Mouse (Mus musculus) layer of hippocampus, adult 6 months (tissue): Measurements from ENCODE around the gene Cfap157. TPM values are rescaled to one million over a fixed set of nuclear protein-coding genes. Genes with fewer than 3 reads are reported as not detected.

Source experiments
- long read RNA-seq, 2 experiments: library from polyadenylated mRNA; unstranded; transcript quantifications; one replicate each; pipeline ENCODE4 v2.0.0; 2019 to 2020
- polyA plus RNA-seq: library from polyadenylated mRNA; unstranded; fragments of <200 nt; fragmentation: Nextera tagmentation; gene quantifications from 2 replicates; pipeline ENCODE4 v1.2.3, GENCODE M21; 2021

Gene Cfap157
- polyA plus RNA-seq = 0.60 and 1.1 TPM in 2 replicates
- long read RNA-seq, experiment 1 = 0 reads
- long read RNA-seq, experiment 2, partial matches to known transcripts = 0 of 1 reads
- long read RNA-seq, experiment 2, other reads (novel, unspliced or antisense) = 1 of 1 reads

GRCm38 (mm10) chr2:32784048-32784681 is at the start of gene Cfap157:
Cfap157 (minus strand) TSS chr2:32784428.

GRCm38 (mm10) chr2:32775359-32776074 is 8.7 kb downstream of the Cfap157 start, which contains the start of the genes Ttc16 and Ptrh1:
Ttc16 (minus strand) TSS chr2:32775633.
Ptrh1 (plus strand) TSS chr2:32775786.

DNA sequence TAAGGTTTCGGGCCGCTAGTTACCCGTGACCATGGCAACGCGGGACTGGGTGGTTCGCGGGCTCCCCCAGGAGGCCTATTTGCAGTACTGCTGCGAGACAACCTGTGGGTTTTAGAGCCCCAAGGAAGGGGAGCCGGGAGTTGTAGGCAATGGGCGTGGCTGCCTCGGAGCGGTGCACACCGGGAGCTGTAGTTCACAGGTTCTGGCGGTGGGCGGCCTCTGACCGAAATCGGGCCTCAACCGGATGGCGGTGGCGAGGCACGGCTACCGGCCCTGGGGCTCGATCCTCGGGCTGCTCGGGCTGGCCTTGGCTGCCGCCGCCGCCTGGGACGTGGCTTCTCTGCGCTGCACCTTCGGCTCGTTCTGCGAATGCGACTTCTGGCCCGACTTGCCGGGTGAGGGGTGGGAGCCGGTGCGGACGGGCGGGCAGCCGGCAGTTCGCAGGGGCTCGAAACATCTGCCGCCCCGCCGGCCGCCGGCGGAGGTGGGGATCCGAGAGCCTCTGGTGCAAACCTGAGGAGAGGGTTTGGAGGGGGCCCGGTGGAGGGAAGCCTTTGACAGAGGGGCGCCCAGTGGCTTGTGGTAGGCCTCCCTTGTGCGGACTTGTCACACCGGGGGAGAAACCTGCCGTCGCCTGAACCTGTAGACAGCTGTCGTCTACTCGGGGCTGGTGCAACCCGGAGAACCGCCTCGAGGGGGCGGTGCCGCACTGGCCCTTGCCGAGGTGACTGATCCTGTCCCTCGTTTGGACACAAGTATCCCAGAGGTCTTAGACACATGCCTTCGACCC is 27.0 kb downstream of the Cfap157 start, which contains the start of gene Tor2a:
TSS of gene Tor2a (plus strand) at position 179 of the 790 bp plus-strand sequence.

GRCm38 (mm10) chr2:32740916-32741272 is 43.3 kb downstream of the Cfap157 start, which contains the start of gene 6330409D20Rik:
6330409D20Rik (minus strand) TSS chr2:32741016.

Other genes with a start within 250 kb of the Cfap157 start
- gene Fam102a, start 249.1 kb downstream of the Cfap157 start, polyA plus RNA-seq = 24.3 and 34.4 TPM in 2 replicates
- 150 and 152 TPM in 2 replicates for gene Dpm2, start 213.6 kb downstream of the Cfap157 start, polyA plus RNA-seq
- gene Pip5kl1, start 209.6 kb downstream of the Cfap157 start, polyA plus RNA-seq = 0.95 and 1.2 TPM in 2 replicates
- gene 9430097D07Rik, start 208.7 kb downstream of the Cfap157 start, polyA plus RNA-seq = 0.25 and 0.26 TPM in 2 replicates
- gene St6galnac4, start 197.3 kb downstream of the Cfap157 start, polyA plus RNA-seq = 36.2 and 41.8 TPM in 2 replicates
- 10.3 and 11.1 TPM in 2 replicates for gene St6galnac6, start 184.7 kb downstream of the Cfap157 start, polyA plus RNA-seq
- gene Ak1, start 162.7 kb downstream of the Cfap157 start, polyA plus RNA-seq = 96.4 and 102 TPM in 2 replicates
- gene Eng, start 137.8 kb downstream of the Cfap157 start, polyA plus RNA-seq = 14.0 and 18.7 TPM in 2 replicates
- gene Fpgs, start 80.3 kb downstream of the Cfap157 start, polyA plus RNA-seq = 6.2 and 6.9 TPM in 2 replicates
- 12.5 and 15.1 TPM in 2 replicates for gene Cdk9, start 71.4 kb downstream of the Cfap157 start, polyA plus RNA-seq
- gene Sh2d3c, start 63.4 kb downstream of the Cfap157 start, polyA plus RNA-seq = 21.5 and 27.3 TPM in 2 replicates
- 0.41 and 0.60 TPM in 2 replicates for gene 6330409D20Rik, start 43.4 kb downstream of the Cfap157 start, polyA plus RNA-seq
- 49.3 and 49.8 TPM in 2 replicates for gene Tor2a, start 27.2 kb downstream of the Cfap157 start, polyA plus RNA-seq
- 0.33 and 0.49 TPM in 2 replicates for gene Ttc16, start 8.8 kb downstream of the Cfap157 start, polyA plus RNA-seq
- gene Ptrh1, start 8.6 kb downstream of the Cfap157 start, polyA plus RNA-seq = 7.0 and 7.9 TPM in 2 replicates
- gene Stxbp1, start 62.8 kb upstream of the Cfap157 start, polyA plus RNA-seq = 256 and 296 TPM in 2 replicates
- 3.9 and 5.1 TPM in 2 replicates for gene Fam129b, start 91.7 kb upstream of the Cfap157 start, polyA plus RNA-seq
- 411 and 455 TPM in 2 replicates for gene Rpl12, start 177.1 kb upstream of the Cfap157 start, polyA plus RNA-seq
- 7.7 and 9.4 TPM in 2 replicates for gene Lrsam1, start 177.2 kb upstream of the Cfap157 start, polyA plus RNA-seq
- 27.9 and 30.1 TPM in 2 replicates for gene Slc2a8, start 197.7 kb upstream of the Cfap157 start, polyA plus RNA-seq